Mouse (Mus musculus) myocyte (in vitro differentiated cells): Measurements from ENCODE around the gene Zfp672. TPM values are rescaled to one million over a fixed set of nuclear protein-coding genes. Genes with fewer than 3 reads are reported as not detected.

Experiments used
- H3K27me3 ChIP-seq: one replicate; pipeline ENCODE4 v1.6.1; 2011; ENCODE audit not compliant: control insufficient read depth, insufficient read depth, insufficient read length
- H3K36me3 ChIP-seq: one replicate; pipeline ENCODE4 v1.6.1; 2011; ENCODE audit not compliant: control insufficient read depth, insufficient read depth
- H3K4me2 ChIP-seq: one replicate; pipeline ENCODE4 v1.6.1; 2011; ENCODE audit warnings: low read depth, control low read depth
- H3K4me3 ChIP-seq: one replicate; pipeline ENCODE4 v1.5.1; 2011; ENCODE audit warnings: mild to moderate bottlenecking, control low read depth, moderate library complexity
- H3K79me2 ChIP-seq: one replicate; pipeline ENCODE4 v1.6.1; 2011; ENCODE audit not compliant: control insufficient read depth, insufficient read depth
- H3ac ChIP-seq: one replicate; pipeline ENCODE4 v1.6.1; 2011; ENCODE audit not compliant: control insufficient read depth, insufficient read length
- E2F4 ChIP-seq: IDR thresholded peaks from one replicate; pipeline ENCODE4 v1.6.1; 2011; ENCODE audit warnings: mild to moderate bottlenecking, control low read depth, moderate library complexity; ENCODE audit not compliant: insufficient read depth
- MYOD1 ChIP-seq, 3 experiments: IDR thresholded peaks; one replicate each; pipeline ENCODE4 v1.6.1; 2011; ENCODE audit warnings: control low read depth in 2 of 3, low read depth in 2 of 3, mild to moderate bottlenecking in 2 of 3, moderate library complexity in 1 of 3; ENCODE audit not compliant: insufficient read length in 2 of 3, control insufficient read depth in 1 of 3
- POLR2A ChIP-seq: IDR thresholded peaks from one replicate; pipeline ENCODE4 v1.6.1; 2011; ENCODE audit warnings: low read depth, mild to moderate bottlenecking, control low read depth, moderate library complexity; ENCODE audit not compliant: insufficient read length
- POLR2AphosphoS2 ChIP-seq: IDR thresholded peaks from one replicate; pipeline ENCODE4 v1.6.1; 2011; ENCODE audit warnings: low read depth, control low read depth; ENCODE audit not compliant: insufficient read length
- REST ChIP-seq: IDR thresholded peaks from one replicate; pipeline ENCODE4 v1.6.1; 2011; ENCODE audit warnings: mild to moderate bottlenecking, control low read depth, moderate library complexity; ENCODE audit not compliant: insufficient read depth, insufficient read length
- polyA plus RNA-seq: library from polyadenylated mRNA; unstranded; fragments of >200 nt; fragmentation: generic; extraction: Trizol; gene quantifications from one replicate; pipeline ENCODE4 v1.2.1, GENCODE M21; 2012; ENCODE audit warnings: missing spikeins

Zfp672 gene
- polyA plus RNA-seq, 1 experiment, result 15.7 TPM

- Histone ChIP-seq H3K4me3 (no peak within 1 kb of the TSS), H3K36me3 (no peaks in the 10 kb centered on the region), H3K4me2 (no peak within 1 kb of the TSS), H3K27me3 (peaks cover 21% of the 10 kb centered on the region), H3ac (no peak within 1 kb of the TSS), H3K79me2 (no peaks in the 10 kb centered on the region)
- peak in 1 of 3 experiments; percentile 23 for TF ChIP-seq MYOD1 (IDR thresholded peaks at IDR 0.05; ENCODE audit: control insufficient read depth in 1 of 3, insufficient read length in 2 of 3, low read depth in 2 of 3)
- TF ChIP-seq E2F4, result no peak
Observed at GRCm38 (mm10) chr11:58274572-58274971, 55.6 kb downstream of the Zfp672 start, which contains the start of gene 4930438A08Rik. Gene 4930438A08Rik (plus strand): TSS chr11:58274799.

DNA sequence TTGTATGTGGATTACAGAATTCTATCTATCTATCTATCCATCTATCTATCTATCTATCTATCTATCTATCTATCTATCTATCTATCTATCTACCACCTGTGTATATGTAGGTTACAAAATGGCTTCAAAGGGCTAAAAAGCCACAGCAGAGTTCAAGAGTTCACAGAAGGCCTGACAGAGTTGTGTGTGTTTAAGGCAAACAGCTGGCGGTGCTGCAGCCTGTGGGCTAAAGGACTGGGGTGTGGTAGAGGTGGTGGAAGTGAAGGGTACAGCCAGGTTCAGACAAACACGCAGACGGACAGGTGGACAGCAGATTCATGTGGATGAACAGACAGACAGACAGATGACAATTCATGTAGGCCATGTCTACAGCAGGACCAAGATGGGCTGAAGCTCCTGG is 61.9 kb downstream of the Zfp672 start:
- TF ChIP-seq REST (no peak), POLR2A (no peak), POLR2AphosphoS2 (no peak)
- Histone ChIP-seq H3K27me3 (peaks cover 32% of the 10 kb centered on the region), H3K4me3 (no peak overlapping the region), H3K79me2 (no peaks in the 10 kb centered on the region), H3K4me2 (no peak overlapping the region), H3K36me3 (no peaks in the 10 kb centered on the region), H3ac (no peak overlapping the region)

Other genes with a start within 250 kb of the Zfp672 start
- gene Gm12248, start 237.2 kb downstream of the Zfp672 start, polyA plus RNA-seq, result 0.19 TPM
- 51.2 TPM for gene Cnot8, start 226.2 kb downstream of the Zfp672 start, polyA plus RNA-seq
- gene Gemin5, start 161.8 kb downstream of the Zfp672 start, polyA plus RNA-seq, result 18.7 TPM
- gene Mrpl22, start 158.7 kb downstream of the Zfp672 start, polyA plus RNA-seq, result 95.3 TPM
- 3.7 TPM for gene Igtp, start 130.8 kb downstream of the Zfp672 start, polyA plus RNA-seq
- gene Irgm2, start 130.7 kb downstream of the Zfp672 start, polyA plus RNA-seq, result 0.77 TPM
- gene 4930438A08Rik, start 55.5 kb downstream of the Zfp672 start, polyA plus RNA-seq, result 0.67 TPM
- 6.0 TPM for gene Zfp692, start 23.3 kb downstream of the Zfp672 start, polyA plus RNA-seq
- gene Sh3bp5l, start 385 bp upstream of the Zfp672 start, polyA plus RNA-seq, result 38.1 TPM
- not detected for gene Lypd8, start 48.7 kb upstream of the Zfp672 start, polyA plus RNA-seq
- not detected for gene 1810065E05Rik, start 90.8 kb upstream of the Zfp672 start, polyA plus RNA-seq
- not detected for gene Gm12253, start 102.2 kb upstream of the Zfp672 start, polyA plus RNA-seq
- gene Lypd9, start 122.6 kb upstream of the Zfp672 start, polyA plus RNA-seq, result not detected
- not detected for gene Olfr30, start 131.9 kb upstream of the Zfp672 start, polyA plus RNA-seq
- gene Olfr332, start 162.2 kb upstream of the Zfp672 start, polyA plus RNA-seq, result not detected
- gene Olfr331, start 172.2 kb upstream of the Zfp672 start, polyA plus RNA-seq, result not detected
- gene Olfr330, start 204.5 kb upstream of the Zfp672 start, polyA plus RNA-seq, result not detected
- gene Olfr329-ps, start 216.1 kb upstream of the Zfp672 start, polyA plus RNA-seq, result not detected
- not detected for gene Olfr328, start 225.3 kb upstream of the Zfp672 start, polyA plus RNA-seq
- not detected for gene Olfr224, start 240.2 kb upstream of the Zfp672 start, polyA plus RNA-seq
- gene Olfr325, start 247.4 kb upstream of the Zfp672 start, polyA plus RNA-seq, result not detected